Mouse (Mus musculus) neutrophil, adult 65 days (primary cell): ENCODE measurements around the gene Cfap206. TPM values are rescaled to one million over a fixed set of nuclear protein-coding genes. Genes with fewer than 3 reads are reported as not detected.

Experiments
- total RNA-seq: library from RNA; stranded (reverse); gene quantifications from 2 replicates; pipeline ENCODE4 v1.2.4, GENCODE M21; 2023

Gene Cfap206
- not detected in 2 replicates for total RNA-seq

DNA sequence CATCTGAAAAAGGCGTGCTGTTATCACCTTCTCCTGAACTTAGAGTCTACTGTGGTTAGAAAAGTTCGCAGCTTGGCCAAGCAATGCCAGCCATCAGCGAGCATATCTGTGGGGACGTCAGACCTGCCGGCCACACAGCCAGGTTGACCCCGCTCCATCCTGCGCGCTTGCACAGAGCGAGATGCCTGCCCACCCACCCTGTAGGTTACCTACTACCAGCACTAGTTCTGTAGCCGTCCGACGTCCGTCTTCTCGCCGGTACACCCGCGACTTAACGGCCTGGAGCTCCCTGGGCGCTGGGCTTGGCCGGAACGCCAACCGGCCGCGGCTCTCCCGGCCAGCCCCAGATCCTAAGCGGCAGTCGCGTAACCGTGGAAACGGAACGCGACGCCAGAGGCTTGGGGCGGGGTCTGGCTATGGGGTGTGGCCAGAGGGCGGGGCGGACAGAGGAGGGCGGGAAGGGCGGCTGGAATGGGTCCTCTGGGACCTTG lies at the start of gene Cfap206:
Gene Cfap206 (minus strand): TSS at position 356 of the 491 bp plus-strand sequence.

GRCm38 (mm10) chr4:34777677-34778527 lies 47.9 kb upstream of the Cfap206 start, which contains the start of gene Smim8:
Gene Smim8 (minus strand): TSS chr4:34778423.

GRCm38 (mm10) chr4:34756163-34756562 lies 26.2 kb upstream of the Cfap206 start, which contains the start of gene Gm136:
Gene Gm136 (minus strand): TSS chr4:34756263.

DNA sequence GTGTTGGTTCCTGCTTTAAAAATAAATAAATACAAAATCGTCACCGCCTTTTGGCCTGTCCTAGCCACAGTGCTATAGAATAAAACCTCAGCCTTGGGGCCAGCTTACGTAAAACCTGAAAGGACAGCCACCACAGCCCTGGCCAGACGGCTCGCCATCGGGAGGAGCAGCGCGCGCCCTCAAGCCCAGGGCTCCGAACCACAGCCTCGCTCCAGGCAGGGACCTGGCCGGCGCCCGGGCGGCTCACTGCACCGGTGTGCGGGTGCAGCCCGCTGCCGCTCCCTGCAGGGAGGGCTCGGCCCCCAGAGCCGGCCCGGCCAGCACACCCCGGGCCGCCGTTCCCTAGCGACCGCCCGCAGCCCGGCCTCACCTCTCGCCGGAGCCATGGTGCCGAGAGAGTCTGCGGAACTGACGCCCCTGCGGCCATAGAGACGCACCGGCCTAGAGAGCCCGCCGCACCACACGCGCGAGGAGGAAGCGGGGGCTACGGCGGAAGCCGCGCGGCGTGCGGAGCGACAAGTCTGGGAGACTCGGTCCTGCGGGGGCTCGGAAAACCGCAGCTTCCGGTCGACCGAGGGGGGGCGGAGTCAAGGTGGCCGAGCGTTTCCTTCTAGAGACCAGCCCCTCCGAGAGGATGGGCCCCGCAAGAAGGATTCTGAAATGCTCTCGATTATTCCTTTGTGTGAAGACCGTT lies 43.0 kb downstream of the Cfap206 start, which contains the start of gene Slc35a1:
Gene Slc35a1 (minus strand): TSS at position 565 of the 694 bp plus-strand sequence.

Other genes with a start within 250 kb of the Cfap206 start
- gene Akirin2, start 179.3 kb downstream of the Cfap206 start, total RNA-seq, result 44.5 and 56.9 TPM in 2 replicates
- 31.8 and 38.9 TPM in 2 replicates for gene Orc3, start 115.3 kb downstream of the Cfap206 start, total RNA-seq
- gene Rars2, start 115.2 kb downstream of the Cfap206 start, total RNA-seq, result 6.0 and 6.6 TPM in 2 replicates
- gene Slc35a1, start 42.8 kb downstream of the Cfap206 start, total RNA-seq, result 5.2 and 9.2 TPM in 2 replicates
- not detected in 2 replicates for gene Gm136, start 26.1 kb upstream of the Cfap206 start, total RNA-seq
- gene Smim8, start 48.2 kb upstream of the Cfap206 start, total RNA-seq, result 6.6 and 7.5 TPM in 2 replicates
- gene Zfp292, start 152.8 kb upstream of the Cfap206 start, total RNA-seq, result 20.5 and 23.6 TPM in 2 replicates
- gene Cga, start 163.6 kb upstream of the Cfap206 start, total RNA-seq, result not detected in 2 replicates